Mouse (Mus musculus) hindbrain, embryonic 16.5 days (tissue): ENCODE data around the gene Tmem210. TPM values are rescaled to one million over a fixed set of nuclear protein-coding genes. Genes with fewer than 3 reads are reported as not detected.

ENCODE experiments used
- ATAC-seq: fragments of 200-750 bp; cut with Nextera tagmentation; 2 replicates; pipeline ENCODE4 v1.8.0; 2017; ENCODE audit warnings: moderate TSS enrichment, moderate library complexity
- H3K27ac ChIP-seq: fragments of 300-500 bp; sonication (generic); 2 replicates; pipeline ENCODE4 v1.5.1; 2014; ENCODE audit warnings: low read depth, mild to moderate bottlenecking, control low read depth, low read length, moderate library complexity
- H3K27me3 ChIP-seq: fragments of 300-500 bp; sonication (generic); replicated peaks from 2 replicates; pipeline ENCODE4 v1.6.1; 2014; ENCODE audit warnings: low read length; ENCODE audit not compliant: control insufficient read depth, insufficient read depth
- H3K36me3 ChIP-seq: fragments of 300-500 bp; sonication (generic); 2 replicates; pipeline ENCODE4 v1.6.1; 2014; ENCODE audit warnings: mild to moderate bottlenecking, low read length, moderate library complexity, mixed read lengths; ENCODE audit not compliant: control insufficient read depth, insufficient read depth
- H3K4me1 ChIP-seq: fragments of 300-500 bp; sonication (generic); 2 replicates; pipeline ENCODE4 v1.6.1; 2014; ENCODE audit warnings: low read depth, low read length; ENCODE audit not compliant: control insufficient read depth, insufficient read depth
- H3K4me2 ChIP-seq: fragments of 300-500 bp; sonication (generic); 2 replicates; pipeline ENCODE4 v1.6.1; 2014; ENCODE audit warnings: mild to moderate bottlenecking, low read length, control low read depth, moderate library complexity
- H3K4me3 ChIP-seq: fragments of 300-500 bp; sonication (generic); 2 replicates; pipeline ENCODE4 v1.5.1; 2014; ENCODE audit warnings: mild to moderate bottlenecking, low read length, control low read depth, moderate library complexity
- H3K9ac ChIP-seq: fragments of 300-500 bp; sonication (generic); 2 replicates; pipeline ENCODE4 v1.6.1; 2014; ENCODE audit warnings: low read depth, mild to moderate bottlenecking, control low read depth, low read length, moderate library complexity
- H3K9me3 ChIP-seq: fragments of 300-500 bp; sonication (generic); 2 replicates; pipeline ENCODE4 v1.6.1; 2014; ENCODE audit warnings: mild to moderate bottlenecking, low read length, moderate library complexity; ENCODE audit not compliant: control insufficient read depth
- WGBS: fragments of 180-500 bp; shearing (Covaris S2); extraction: QIAGEN DNeasy Blood & Tissue Kit; methylation state at CpG from one replicate; pipeline ENCODE4 v1.1.7; 2014; 5-methylcytosine and 5-hydroxymethylcytosine counted together
- polyA plus RNA-seq: library from polyadenylated mRNA; unstranded; fragments of >200 nt; fragmentation: Nextera tagmentation; extraction: Ambion mirVana; gene quantifications from 2 replicates; pipeline ENCODE4 v1.2.1, GENCODE M21; 2015

Gene Tmem210
- polyA plus RNA-seq, 1 experiment from 2014 or later, result not detected

- Histone ChIP-seq H3K9me3 (no peaks in the 10 kb centered on the region), H3K4me3 (peak within 1 kb of the TSS; percentile 83), H3K27me3 (no peaks in the 10 kb centered on the region), H3K9ac (peak within 1 kb of the TSS; percentile 87), H3K4me1 (peaks cover 30% of the 10 kb centered on the region), H3K36me3 (peaks cover 30% of the 10 kb centered on the region), H3K4me2 (peak within 1 kb of the TSS; percentile 97), H3K27ac (peak within 1 kb of the TSS; percentile 85)
- peak; percentile 96 for ATAC-seq
- WGBS, result under 1% methylated on average over 55 of the region's 55 CpGs
These were observed 16.0 kb upstream of the Tmem210 start, which contains the start of the genes Ssna1 and Anapc2 for GRCm38 (mm10) chr2:25271827-25272511. Ssna1 (minus strand) TSS chr2:25272438. Anapc2 (plus strand) TSS chr2:25272478.

GRCm38 (mm10) chr2:25272515-25272914 is 15.4 kb upstream of the Tmem210 start:
- peak; percentile 73 for ATAC-seq
- Histone ChIP-seq H3K27me3 (no peaks in the 10 kb centered on the region), H3K27ac (peak overlapping the region; percentile 70), H3K4me2 (peak overlapping the region; percentile 97), H3K4me3 (peak overlapping the region; percentile 83), H3K36me3 (peaks cover 32% of the 10 kb centered on the region), H3K4me1 (peaks cover 25% of the 10 kb centered on the region), H3K9me3 (no peaks in the 10 kb centered on the region), H3K9ac (peak overlapping the region; percentile 87)
- WGBS, result under 1% methylated on average over 29 of the region's 29 CpGs

- Histone ChIP-seq H3K36me3 (peaks cover 37% of the 10 kb centered on the region), H3K9me3 (no peaks in the 10 kb centered on the region), H3K4me3 (peak overlapping the region; percentile 83), H3K27me3 (no peaks in the 10 kb centered on the region), H3K4me2 (peak overlapping the region; percentile 97), H3K9ac (peak overlapping the region; percentile 87), H3K4me1 (peaks cover 24% of the 10 kb centered on the region), H3K27ac (0 out of 2 replicates have a peak overlapping the region, but pooled peaks have one; percentile 70)
- 45% methylated on average over 16 of the region's 16 CpGs for WGBS
- ATAC-seq, result no peak
These were observed 14.9 kb upstream of the Tmem210 start for GRCm38 (mm10) chr2:25273010-25273409.

- WGBS, result 61% methylated on average over 13 of the region's 13 CpGs
- no peak overlapping the region for H3K27ac ChIP-seq
- H3K9me3 ChIP-seq, result no peaks in the 10 kb centered on the region
- no peak overlapping the region for H3K4me3 ChIP-seq
- H3K9ac ChIP-seq, result no peak overlapping the region
- no peaks in the 10 kb centered on the region for H3K27me3 ChIP-seq
- H3K4me2 ChIP-seq, result no peak overlapping the region
- ATAC-seq, result 0 out of 2 replicates have a peak, but pooled peaks have one; percentile 25
- peaks cover 1% of the 10 kb centered on the region; the same call in 1 of the 2 replicates for H3K4me1 ChIP-seq
- peaks cover 62% of the 10 kb centered on the region for H3K36me3 ChIP-seq
These were observed 8.7 kb upstream of the Tmem210 start for GRCm38 (mm10) chr2:25278928-25279882.

- Histone ChIP-seq H3K4me1 (peaks cover 19% of the 10 kb centered on the region), H3K27ac (no peak overlapping the region), H3K4me3 (no peak overlapping the region), H3K4me2 (no peak overlapping the region), H3K27me3 (peaks cover 8% of the 10 kb centered on the region), H3K9ac (no peak overlapping the region), H3K36me3 (peaks cover 33% of the 10 kb centered on the region), H3K9me3 (no peaks in the 10 kb centered on the region)
- no peak for ATAC-seq
- 90% methylated on average over 2 of the region's 2 CpGs for WGBS
These were observed 2.4 kb upstream of the Tmem210 start for GRCm38 (mm10) chr2:25285551-25285950.

GRCm38 (mm10) chr2:25286314-25286713 is 1.6 kb upstream of the Tmem210 start:
- peaks cover 16% of the 10 kb centered on the region for H3K27me3 ChIP-seq
- H3K4me2 ChIP-seq, result no peak overlapping the region
- ATAC-seq, result no peak
- H3K4me1 ChIP-seq, result peaks cover 27% of the 10 kb centered on the region
- H3K9me3 ChIP-seq, result no peaks in the 10 kb centered on the region
- WGBS, result 95% methylated on average over 1 of the region's 1 CpGs
- H3K36me3 ChIP-seq, result peaks cover 27% of the 10 kb centered on the region
- no peak overlapping the region for H3K9ac ChIP-seq
- no peak overlapping the region for H3K27ac ChIP-seq
- H3K4me3 ChIP-seq, result no peak overlapping the region

- Histone ChIP-seq H3K27me3 (peaks cover 23% of the 10 kb centered on the region), H3K9ac (no peak overlapping the region), H3K9me3 (no peaks in the 10 kb centered on the region), H3K36me3 (peaks cover 25% of the 10 kb centered on the region), H3K4me2 (no peak overlapping the region), H3K4me3 (no peak overlapping the region), H3K4me1 (peaks cover 32% of the 10 kb centered on the region), H3K27ac (no peak overlapping the region)
- ATAC-seq, result no peak
- WGBS, result 46% methylated on average over 7 of the region's 7 CpGs
These were observed 908 bp upstream of the Tmem210 start for GRCm38 (mm10) chr2:25286837-25287636.

DNA sequence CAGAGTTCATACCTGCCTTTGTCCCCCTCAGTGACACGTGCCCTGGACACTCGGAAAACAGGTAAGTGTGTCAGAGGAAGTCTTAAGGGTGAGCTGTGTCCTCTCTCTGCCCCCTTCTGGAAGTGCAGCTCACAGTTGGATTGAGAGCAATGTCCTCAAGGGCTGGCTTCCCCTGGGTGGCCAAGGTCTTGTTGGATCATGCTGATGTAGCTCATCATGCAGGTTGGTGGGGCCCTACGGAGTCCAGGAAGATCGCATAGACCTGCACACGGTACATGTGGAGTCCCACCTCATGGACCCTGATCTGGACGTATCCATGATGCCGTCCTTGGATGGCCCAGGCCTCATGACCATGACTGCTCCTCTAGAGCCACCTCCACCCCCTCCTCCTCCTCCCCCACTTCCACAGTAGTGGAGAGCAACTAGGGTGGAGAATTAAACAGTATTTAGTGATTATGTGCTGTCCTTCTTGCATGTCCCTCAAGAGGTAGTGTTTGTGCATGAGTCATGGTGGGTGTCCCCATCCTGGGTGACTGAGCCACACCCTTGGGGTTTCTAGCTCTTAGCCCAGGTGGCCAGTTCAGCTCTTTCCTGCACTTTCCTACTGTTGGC is 895 bp downstream of the Tmem210 start:
- Histone ChIP-seq H3K27ac (no peak overlapping the region), H3K4me3 (no peak overlapping the region), H3K9ac (no peak overlapping the region), H3K27me3 (peaks cover 41% of the 10 kb centered on the region), H3K4me2 (no peak overlapping the region), H3K4me1 (peaks cover 40% of the 10 kb centered on the region), H3K9me3 (no peaks in the 10 kb centered on the region), H3K36me3 (peaks cover 20% of the 10 kb centered on the region)
- ATAC-seq, result no peak
- 85% methylated on average over 7 of the region's 7 CpGs for WGBS
